Mouse (Mus musculus) kidney, postnatal 14 days (tissue): ENCODE results near the gene Fpr-rs4.
"Not testable (repeated sequence)": the region's sequence is repeated elsewhere in the genome, so short reads cannot be mapped to it uniquely, and the experiment has no call there.

ENCODE experiments used
- DNase-seq: peaks from one replicate; pipeline ENCODE4 v3.0.0; 2022; ENCODE audit warnings: mixed read lengths

Gene Fpr-rs4

GRCm38 (mm10) chr17:18021433-18021832 is at the start of gene Fpr-rs4:
Gene Fpr-rs4 (plus strand): TSS chr17:18021733.
- DNase-seq, result no peak

GRCm38 (mm10) chr17:17973443-17973842 is 48.1 kb upstream of the Fpr-rs4 start:
- DNase-seq, result no peak

GRCm38 (mm10) chr17:17981232-17981631 is 40.3 kb upstream of the Fpr-rs4 start:
- not testable (repeated sequence) for DNase-seq

GRCm38 (mm10) chr17:18004752-18005151 is 16.8 kb upstream of the Fpr-rs4 start:
- no peak for DNase-seq

- no peak for DNase-seq
Observed at GRCm38 (mm10) chr17:18049124-18049523, 27.6 kb downstream of the Fpr-rs4 start, which contains the start of gene Vmn2r124. Gene Vmn2r124 (plus strand): TSS chr17:18049424.
